Mouse (Mus musculus) megakaryocyte-erythroid progenitor cell, adult 5-6 weeks (primary cell): ENCODE measurements at regions not wholly inside any gene's neighbourhood (a gene's known extent, or its start where the extent isn't known, plus 50 kb on each side); places are given as distances from the start of the nearest gene placed in this dataset.
A peak's percentile ranks its signal among the peaks of the same experiment; 100 is the strongest.

Experiments
- ATAC-seq: replicated peaks from 2 replicates; pipeline ENCODE4 v1.8.0; 2016; ENCODE audit warnings: mild to moderate bottlenecking, inconsistent platforms; ENCODE audit not compliant: severe bottlenecking, poor library complexity, low FRiP score, low TSS enrichment

- ATAC-seq: no peak
These were observed 580.2 kb downstream of the Zfp706 start for GRCm38 (mm10) chr15:36427334-36427733.

GRCm38 (mm10) chr15:36425902-36426301, 581.7 kb downstream of the Zfp706 start:
- no peak for ATAC-seq

- ATAC-seq: no peak
These were observed 583.5 kb downstream of the Zfp706 start for GRCm38 (mm10) chr15:36424047-36424446.

GRCm38 (mm10) chr15:36422781-36423180, 584.8 kb downstream of the Zfp706 start:
- ATAC-seq: no peak

- ATAC-seq: no peak
These were observed 587.6 kb downstream of the Zfp706 start for GRCm38 (mm10) chr15:36419943-36420480.

GRCm38 (mm10) chr15:36417426-36417825, 590.1 kb downstream of the Zfp706 start:
- ATAC-seq: no peak

- no peak for ATAC-seq
These were observed 591.9 kb downstream of the Zfp706 start for GRCm38 (mm10) chr15:36415552-36416249.

GRCm38 (mm10) chr15:36412016-36412415, 595.6 kb downstream of the Zfp706 start:
- no peak for ATAC-seq

GRCm38 (mm10) chr15:36405446-36405845, 602.1 kb downstream of the Zfp706 start:
- no peak for ATAC-seq

GRCm38 (mm10) chr15:36403336-36404119, 604.0 kb downstream of the Zfp706 start:
- ATAC-seq: no peak

GRCm38 (mm10) chr15:36402051-36402450, 605.5 kb downstream of the Zfp706 start:
- no peak for ATAC-seq

- ATAC-seq: no peak
These were observed 607.2 kb downstream of the Zfp706 start for GRCm38 (mm10) chr15:36400311-36400840.

GRCm38 (mm10) chr15:36399355-36400012, 608.1 kb downstream of the Zfp706 start:
- ATAC-seq: peak; percentile 79

- no peak for ATAC-seq
These were observed 609.2 kb downstream of the Zfp706 start for GRCm38 (mm10) chr15:36398099-36398982.

- ATAC-seq: no peak
These were observed 610.8 kb downstream of the Zfp706 start for GRCm38 (mm10) chr15:36396791-36397190.

GRCm38 (mm10) chr15:36396245-36396644, 611.3 kb downstream of the Zfp706 start:
- no peak for ATAC-seq

- ATAC-seq: no peak
These were observed 611.9 kb downstream of the Zfp706 start for GRCm38 (mm10) chr15:36395672-36396050.

GRCm38 (mm10) chr15:36394914-36395671, 612.5 kb downstream of the Zfp706 start:
- ATAC-seq: no peak
